Mouse (Mus musculus): Measurements from ENCODE around the gene Fam19a3. TPM values are rescaled to one million over a fixed set of nuclear protein-coding genes. Genes with fewer than 3 reads are reported as not detected.

The Fam19a3 gene
- polyA plus RNA-seq, 1 experiment: 0.31 TPM

GRCm38 (mm10) chr3:104794953-104795470 lies 13.4 kb upstream of the Fam19a3 start:
- H3K4me1 ChIP-seq (ENCODE audit: control insufficient read depth, insufficient read depth, low read length): peaks cover 19% of the 10 kb centered on the region
- no peaks in the 10 kb centered on the region for H3K27me3 ChIP-seq (ENCODE audit: control insufficient read depth, insufficient read depth, low read length, poor library complexity, severe bottlenecking)
- H3K4me3 ChIP-seq (ENCODE audit: low read depth, low read length): no peak overlapping the region
- H3K27ac ChIP-seq (ENCODE audit: insufficient read depth, low read length): peak overlapping the region; percentile 84
- H3K36me3 ChIP-seq (ENCODE audit: control insufficient read depth, insufficient read depth, low read length, poor library complexity, severe bottlenecking): peaks cover 12% of the 10 kb centered on the region; the same call in 1 of the 2 replicates
- TF ChIP-seq CTCF (IDR thresholded peaks at IDR 0.05; ENCODE audit: low read depth, low read length): no peak
- TF ChIP-seq POLR2A (IDR thresholded peaks at IDR 0.05; ENCODE audit: insufficient read depth, low read length): no peak
- TF ChIP-seq EP300 (IDR thresholded peaks at IDR 0.05; ENCODE audit: insufficient read depth, low read depth, low read length): no peak
- no peaks in the 10 kb centered on the region for H3K9me3 ChIP-seq (replicated peaks; ENCODE audit: control insufficient read depth, insufficient read depth, low read length, poor library complexity, severe bottlenecking)
- H3K9ac ChIP-seq (ENCODE audit: low read depth, poor library complexity, severe bottlenecking): peak overlapping the region; percentile 36; the same call in 1 of the 2 replicates

- peaks cover 19% of the 10 kb centered on the region for H3K4me1 ChIP-seq (ENCODE audit: control insufficient read depth, insufficient read depth, low read length)
- H3K9ac ChIP-seq (ENCODE audit: low read depth, poor library complexity, severe bottlenecking): no peak overlapping the region
- H3K27me3 ChIP-seq (ENCODE audit: control insufficient read depth, insufficient read depth, low read length, poor library complexity, severe bottlenecking): no peaks in the 10 kb centered on the region
- H3K9me3 ChIP-seq (replicated peaks; ENCODE audit: control insufficient read depth, insufficient read depth, low read length, poor library complexity, severe bottlenecking): no peaks in the 10 kb centered on the region
- H3K36me3 ChIP-seq (ENCODE audit: control insufficient read depth, insufficient read depth, low read length, poor library complexity, severe bottlenecking): peaks cover 9% of the 10 kb centered on the region; the same call in 1 of the 2 replicates
- TF ChIP-seq CTCF (IDR thresholded peaks at IDR 0.05; ENCODE audit: low read depth, low read length) (no peak), EP300 (IDR thresholded peaks at IDR 0.05; ENCODE audit: insufficient read depth, low read depth, low read length) (0 out of 2 replicates have a peak, but pooled peaks have one; percentile 31), POLR2A (IDR thresholded peaks at IDR 0.05; ENCODE audit: insufficient read depth, low read length) (no peak)
- peak overlapping the region; percentile 84 for H3K27ac ChIP-seq (ENCODE audit: insufficient read depth, low read length)
- no peak overlapping the region for H3K4me3 ChIP-seq (ENCODE audit: low read depth, low read length)
These were observed 12.5 kb upstream of the Fam19a3 start for GRCm38 (mm10) chr3:104793871-104794828.

GRCm38 (mm10) chr3:104792360-104793270 lies 11.0 kb upstream of the Fam19a3 start:
- Histone ChIP-seq H3K9me3 (replicated peaks; ENCODE audit: control insufficient read depth, insufficient read depth, low read length, poor library complexity, severe bottlenecking) (no peaks in the 10 kb centered on the region), H3K9ac (ENCODE audit: low read depth, poor library complexity, severe bottlenecking) (no peak overlapping the region), H3K27me3 (ENCODE audit: control insufficient read depth, insufficient read depth, low read length, poor library complexity, severe bottlenecking) (no peaks in the 10 kb centered on the region), H3K4me3 (ENCODE audit: low read depth, low read length) (no peak overlapping the region), H3K36me3 (ENCODE audit: control insufficient read depth, insufficient read depth, low read length, poor library complexity, severe bottlenecking) (peaks cover 9% of the 10 kb centered on the region; the same call in 1 of the 2 replicates), H3K4me1 (ENCODE audit: control insufficient read depth, insufficient read depth, low read length) (peaks cover 19% of the 10 kb centered on the region), H3K27ac (ENCODE audit: insufficient read depth, low read length) (no peak overlapping the region)
- no peak for TF ChIP-seq POLR2A (IDR thresholded peaks at IDR 0.05; ENCODE audit: insufficient read depth, low read length)

- Histone ChIP-seq H3K27ac (ENCODE audit: insufficient read depth, low read length) (no peak overlapping the region), H3K36me3 (ENCODE audit: control insufficient read depth, insufficient read depth, low read length, poor library complexity, severe bottlenecking) (peaks cover 9% of the 10 kb centered on the region; the same call in 1 of the 2 replicates)
These were observed 10.0 kb upstream of the Fam19a3 start for GRCm38 (mm10) chr3:104791671-104792070.

GRCm38 (mm10) chr3:104791017-104791416 lies 9.4 kb upstream of the Fam19a3 start:
- TF ChIP-seq CTCF (IDR thresholded peaks at IDR 0.05; ENCODE audit: low read depth, low read length) (no peak), POLR2A (IDR thresholded peaks at IDR 0.05; ENCODE audit: insufficient read depth, low read length) (no peak), EP300 (IDR thresholded peaks at IDR 0.05; ENCODE audit: insufficient read depth, low read depth, low read length) (no peak)
- Histone ChIP-seq H3K4me1 (ENCODE audit: control insufficient read depth, insufficient read depth, low read length) (peaks cover 18% of the 10 kb centered on the region), H3K27ac (ENCODE audit: insufficient read depth, low read length) (0 out of 2 replicates have a peak overlapping the region, but pooled peaks have one; percentile 13), H3K4me3 (ENCODE audit: low read depth, low read length) (no peak overlapping the region), H3K27me3 (ENCODE audit: control insufficient read depth, insufficient read depth, low read length, poor library complexity, severe bottlenecking) (no peaks in the 10 kb centered on the region), H3K9me3 (replicated peaks; ENCODE audit: control insufficient read depth, insufficient read depth, low read length, poor library complexity, severe bottlenecking) (no peaks in the 10 kb centered on the region), H3K9ac (ENCODE audit: low read depth, poor library complexity, severe bottlenecking) (no peak overlapping the region), H3K36me3 (ENCODE audit: control insufficient read depth, insufficient read depth, low read length, poor library complexity, severe bottlenecking) (peaks cover 3% of the 10 kb centered on the region; the same call in 1 of the 2 replicates)

More at GRCm38 (mm10) chr3:104791671-104792070, 10.0 kb upstream of the Fam19a3 start:
- TF ChIP-seq POLR2A (IDR thresholded peaks at IDR 0.05; ENCODE audit: insufficient read depth, low read length) (no peak), CTCF (IDR thresholded peaks at IDR 0.05; ENCODE audit: low read depth, low read length) (no peak), EP300 (IDR thresholded peaks at IDR 0.05; ENCODE audit: insufficient read depth, low read depth, low read length) (no peak)
- Histone ChIP-seq H3K4me3 (ENCODE audit: low read depth, low read length) (no peak overlapping the region), H3K27me3 (ENCODE audit: control insufficient read depth, insufficient read depth, low read length, poor library complexity, severe bottlenecking) (no peaks in the 10 kb centered on the region), H3K4me1 (ENCODE audit: control insufficient read depth, insufficient read depth, low read length) (peaks cover 19% of the 10 kb centered on the region), H3K9me3 (replicated peaks; ENCODE audit: control insufficient read depth, insufficient read depth, low read length, poor library complexity, severe bottlenecking) (no peaks in the 10 kb centered on the region), H3K9ac (ENCODE audit: low read depth, poor library complexity, severe bottlenecking) (no peak overlapping the region)

All from ES-Bruce4 (cell line).